Mouse (Mus musculus): ENCODE measurements around the gene Zfp185.

GRCm38 (mm10) chrX:73038831-73039230 is 51.7 kb downstream of the Zfp185 start:
- TF ChIP-seq CTCF (IDR thresholded peaks at IDR 0.05; ENCODE audit: low read depth) (no peak), EP300 (optimal IDR thresholded peaks at IDR 0.05) (no peak)

All from stomach, postnatal 0 days (tissue).